Mouse (Mus musculus): ENCODE results near the gene Rgcc. TPM values are rescaled to one million over a fixed set of nuclear protein-coding genes. Genes with fewer than 3 reads are reported as not detected.

Rgcc gene
- polyA plus RNA-seq, 2 experiments = 226 to 357 TPM

DNA sequence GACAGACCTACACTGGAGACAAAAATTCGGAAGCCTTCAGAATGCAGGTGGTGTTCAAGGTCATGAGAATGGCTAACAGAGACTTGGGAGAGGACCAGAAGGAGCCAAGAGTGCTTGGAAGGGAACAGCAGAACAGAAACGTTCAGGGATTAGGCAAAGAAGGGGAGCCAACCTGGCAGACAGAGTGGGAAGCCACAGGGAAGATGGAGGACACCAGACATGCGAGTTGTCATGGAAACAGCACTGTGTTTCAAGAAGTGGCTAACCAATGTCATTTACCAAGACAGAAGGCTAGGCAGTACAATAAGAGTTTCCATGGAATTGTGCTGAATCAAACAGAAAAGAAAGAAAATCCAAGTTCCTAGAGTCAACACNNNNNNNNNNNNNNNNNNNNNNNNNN lies 56.9 kb downstream of the Rgcc start:
- TF ChIP-seq CTCF (IDR thresholded peaks at IDR 0.05; ENCODE audit: low read depth) (no peak), EP300 (IDR thresholded peaks at IDR 0.05; ENCODE audit: low read depth) (no peak)
- Histone ChIP-seq H3K4me3 (ENCODE audit: insufficient read depth in 1 of 2, low read depth in 2 of 2, low read length in 2 of 2) (no peak overlapping the region), H3K27ac (no peak overlapping the region), H3K27me3 (ENCODE audit: control insufficient read depth, insufficient read depth, low read length) (no peaks in the 10 kb centered on the region), H3K4me2 (ENCODE audit: low read depth) (no peak overlapping the region), H3K9me3 (ENCODE audit: control insufficient read depth, low read length) (no peaks in the 10 kb centered on the region), H3K36me3 (replicated peaks; ENCODE audit: control insufficient read depth, insufficient read depth, low read depth) (no peaks in the 10 kb centered on the region), H3K4me1 (replicated peaks; ENCODE audit: control insufficient read depth in 2 of 2, insufficient read depth in 2 of 2, low read length in 1 of 2) (peaks cover 0 to 4% of the 10 kb centered on the region in 2 experiments; a peak in 1 of 4 replicates), H3K9ac (replicated peaks) (no peak overlapping the region)
- no peak for DNase-seq (ENCODE audit: low read depth in 3 of 3, low spot score in 3 of 3)
- 43% methylated on average over 3 of the region's 3 CpGs for WGBS (ENCODE audit: insufficient replicate concordance)
- no peak for ATAC-seq (ENCODE audit: insufficient read depth)

DNA sequence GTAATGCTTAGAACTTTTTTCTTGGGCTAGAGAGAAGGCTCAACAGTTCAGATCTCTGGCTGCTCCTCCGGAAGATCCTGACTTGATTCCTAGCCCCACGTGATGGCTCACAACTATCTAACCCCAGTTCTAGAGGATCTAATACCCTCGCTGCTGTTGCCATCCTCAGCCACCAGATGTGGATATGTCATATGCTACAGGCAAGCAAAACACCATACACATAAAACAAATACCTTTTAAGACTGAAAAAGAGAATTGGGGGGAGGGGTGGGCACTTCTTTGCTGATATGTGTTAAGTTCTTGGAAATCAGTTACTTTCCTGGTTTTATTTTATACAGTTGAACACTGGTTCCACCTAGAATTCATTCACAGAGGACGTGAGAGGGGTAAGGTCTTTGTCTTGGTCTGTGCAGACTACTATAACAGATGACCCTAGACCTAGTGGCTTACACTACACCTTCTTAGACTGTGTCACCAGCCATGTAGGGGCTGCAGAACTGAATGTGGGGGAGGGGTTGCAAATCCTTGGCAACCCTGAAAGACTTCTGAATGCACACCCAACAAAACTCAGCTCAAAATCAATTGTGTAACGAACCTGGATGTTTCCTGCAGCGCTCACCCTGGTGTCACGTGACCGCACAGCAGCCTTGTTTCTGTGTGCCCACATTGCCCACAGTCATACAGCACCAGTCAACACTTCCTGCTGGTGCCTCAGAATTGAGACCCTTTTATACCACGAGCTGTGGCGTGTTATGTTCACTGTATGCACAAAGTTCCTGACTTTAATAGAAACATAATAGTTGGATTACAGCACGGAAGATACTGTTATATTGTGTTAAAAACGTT lies 58.2 kb downstream of the Rgcc start:
- TF ChIP-seq EP300 (IDR thresholded peaks at IDR 0.05; ENCODE audit: low read depth) = no peak
- no peak for TF ChIP-seq CTCF (IDR thresholded peaks at IDR 0.05; ENCODE audit: low read depth)
- Histone ChIP-seq H3K4me2 (ENCODE audit: low read depth) (no peak overlapping the region), H3K4me1 (replicated peaks; ENCODE audit: control insufficient read depth in 2 of 2, insufficient read depth in 2 of 2, low read length in 1 of 2) (peaks cover 0 to 4% of the 10 kb centered on the region in 2 experiments; a peak in 1 of 4 replicates), H3K27me3 (ENCODE audit: control insufficient read depth, insufficient read depth, low read length) (no peaks in the 10 kb centered on the region), H3K4me3 (ENCODE audit: insufficient read depth in 1 of 2, low read depth in 2 of 2, low read length in 2 of 2) (no peak overlapping the region), H3K9ac (replicated peaks) (no peak overlapping the region), H3K9me3 (ENCODE audit: control insufficient read depth, low read length) (no peaks in the 10 kb centered on the region), H3K36me3 (replicated peaks; ENCODE audit: control insufficient read depth, insufficient read depth, low read depth) (no peaks in the 10 kb centered on the region), H3K27ac (no peak overlapping the region)
- 34% methylated on average over 12 of the region's 12 CpGs for WGBS (ENCODE audit: insufficient replicate concordance)
- DNase-seq (ENCODE audit: low read depth in 3 of 3, low spot score in 3 of 3) = peak in 2 of 3 experiments; percentile 16 to 28
- no peak for ATAC-seq (ENCODE audit: insufficient read depth)

GRCm38 (mm10) chr14:79242386-79242720 lies 59.1 kb downstream of the Rgcc start:
- peaks cover 0 to 4% of the 10 kb centered on the region in 2 experiments; a peak in 1 of 4 replicates for H3K4me1 ChIP-seq (replicated peaks; ENCODE audit: control insufficient read depth in 2 of 2, insufficient read depth in 2 of 2, low read length in 1 of 2)
- no peak for DNase-seq (ENCODE audit: low read depth in 3 of 3, low spot score in 3 of 3)
- ATAC-seq (ENCODE audit: insufficient read depth) = no peak
- H3K27ac ChIP-seq = no peak overlapping the region
- no peaks in the 10 kb centered on the region for H3K27me3 ChIP-seq (ENCODE audit: control insufficient read depth, insufficient read depth, low read length)
- no peak overlapping the region for H3K9ac ChIP-seq (replicated peaks)
- no peak for TF ChIP-seq EP300 (IDR thresholded peaks at IDR 0.05; ENCODE audit: low read depth)
- no peak for TF ChIP-seq CTCF (IDR thresholded peaks at IDR 0.05; ENCODE audit: low read depth)
- no peaks in the 10 kb centered on the region for H3K9me3 ChIP-seq (ENCODE audit: control insufficient read depth, low read length)
- H3K4me3 ChIP-seq (ENCODE audit: insufficient read depth in 1 of 2, low read depth in 2 of 2, low read length in 2 of 2) = no peak overlapping the region
- H3K4me2 ChIP-seq (ENCODE audit: low read depth) = no peak overlapping the region
- no peaks in the 10 kb centered on the region for H3K36me3 ChIP-seq (replicated peaks; ENCODE audit: control insufficient read depth, insufficient read depth, low read depth)

GRCm38 (mm10) chr14:79241656-79242385 lies 59.6 kb downstream of the Rgcc start:
- no peaks in the 10 kb centered on the region for H3K27me3 ChIP-seq (ENCODE audit: control insufficient read depth, insufficient read depth, low read length)
- H3K9ac ChIP-seq (replicated peaks) = no peak overlapping the region
- H3K4me3 ChIP-seq (ENCODE audit: insufficient read depth in 1 of 2, low read depth in 2 of 2, low read length in 2 of 2) = no peak overlapping the region
- no peak for TF ChIP-seq CTCF (IDR thresholded peaks at IDR 0.05; ENCODE audit: low read depth)
- no peak for TF ChIP-seq EP300 (IDR thresholded peaks at IDR 0.05; ENCODE audit: low read depth)
- H3K27ac ChIP-seq = no peak overlapping the region
- 59% methylated on average over 6 of the region's 6 CpGs for WGBS (ENCODE audit: insufficient replicate concordance)
- H3K4me2 ChIP-seq (ENCODE audit: low read depth) = no peak overlapping the region
- DNase-seq (ENCODE audit: low read depth in 3 of 3, low spot score in 3 of 3) = no peak
- ATAC-seq (ENCODE audit: insufficient read depth) = no peak
- no peaks in the 10 kb centered on the region for H3K36me3 ChIP-seq (replicated peaks; ENCODE audit: control insufficient read depth, insufficient read depth, low read depth)
- H3K4me1 ChIP-seq (replicated peaks; ENCODE audit: control insufficient read depth in 2 of 2, insufficient read depth in 2 of 2, low read length in 1 of 2) = peaks cover 0 to 4% of the 10 kb centered on the region in 2 experiments; a peak in 1 of 4 replicates
- H3K9me3 ChIP-seq (ENCODE audit: control insufficient read depth, low read length) = no peaks in the 10 kb centered on the region

GRCm38 (mm10) chr14:79241057-79241570 lies 60.3 kb downstream of the Rgcc start:
- WGBS (ENCODE audit: insufficient replicate concordance) = 62% methylated on average over 4 of the region's 4 CpGs
- Histone ChIP-seq H3K4me1 (replicated peaks; ENCODE audit: control insufficient read depth in 2 of 2, insufficient read depth in 2 of 2, low read length in 1 of 2) (peaks cover 0 to 4% of the 10 kb centered on the region in 2 experiments; a peak in 1 of 4 replicates), H3K36me3 (replicated peaks; ENCODE audit: control insufficient read depth, insufficient read depth, low read depth) (no peaks in the 10 kb centered on the region), H3K4me2 (ENCODE audit: low read depth) (no peak overlapping the region), H3K9ac (replicated peaks) (no peak overlapping the region), H3K9me3 (ENCODE audit: control insufficient read depth, low read length) (no peaks in the 10 kb centered on the region), H3K27me3 (ENCODE audit: control insufficient read depth, insufficient read depth, low read length) (no peaks in the 10 kb centered on the region), H3K27ac (no peak overlapping the region), H3K4me3 (ENCODE audit: insufficient read depth in 1 of 2, low read depth in 2 of 2, low read length in 2 of 2) (no peak overlapping the region)
- TF ChIP-seq CTCF (IDR thresholded peaks at IDR 0.05; ENCODE audit: low read depth) = no peak
- TF ChIP-seq EP300 (IDR thresholded peaks at IDR 0.05; ENCODE audit: low read depth) = no peak
- ATAC-seq (ENCODE audit: insufficient read depth) (no peak), DNase-seq (ENCODE audit: low read depth in 3 of 3, low spot score in 3 of 3) (no peak)
